Mouse (Mus musculus): ENCODE measurements around the gene Pde8b.

Pde8b gene

DNA sequence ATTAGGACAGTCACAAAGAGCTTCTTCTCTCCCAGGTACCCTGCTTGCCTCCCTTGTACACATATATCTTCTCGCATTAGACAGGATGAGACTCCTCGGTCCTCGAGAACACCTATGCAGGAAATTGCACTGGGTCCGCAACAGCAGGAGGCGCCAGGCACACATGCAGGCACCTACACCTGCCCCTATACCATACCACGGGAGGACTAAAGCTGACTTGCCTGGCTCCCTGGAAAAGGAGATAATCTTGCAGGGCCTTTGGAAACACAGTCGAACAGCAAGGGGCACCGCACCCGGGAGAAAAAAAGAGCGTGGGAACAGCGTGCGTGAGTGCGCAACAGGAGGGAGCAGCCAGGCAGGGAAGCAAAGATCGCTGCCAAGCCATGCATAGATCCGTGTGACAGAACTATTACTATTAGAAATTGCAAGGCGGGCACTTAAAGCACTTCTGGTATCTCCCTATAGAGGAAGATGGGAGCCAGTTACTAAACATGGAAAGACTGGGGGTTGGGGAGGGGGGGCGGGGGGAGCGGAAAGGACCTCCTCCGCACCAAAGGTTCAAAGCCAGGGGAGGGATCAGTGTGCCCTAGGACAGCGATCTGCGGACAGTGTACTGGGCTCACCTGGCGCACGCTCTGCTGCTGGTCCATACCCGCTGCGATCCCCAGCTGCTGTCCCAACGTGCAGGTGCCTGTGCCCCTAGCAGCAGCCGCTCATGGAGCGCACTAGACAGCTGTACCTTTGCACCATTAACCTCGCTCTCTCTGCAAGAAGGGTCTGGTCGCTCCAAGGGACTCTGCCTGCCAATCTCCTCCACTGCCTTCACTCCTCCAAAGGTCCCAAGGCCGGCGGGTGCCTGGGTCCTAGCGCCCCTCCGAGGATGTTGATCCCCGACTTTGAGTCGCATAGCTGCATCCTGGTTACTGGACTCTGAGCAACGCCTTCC lies at the start of gene Pde8b:
Gene Pde8b (minus strand): TSS at position 826 of the 946 bp plus-strand sequence.
- DNase-seq (ENCODE audit: low spot score): peak; percentile 44

DNA sequence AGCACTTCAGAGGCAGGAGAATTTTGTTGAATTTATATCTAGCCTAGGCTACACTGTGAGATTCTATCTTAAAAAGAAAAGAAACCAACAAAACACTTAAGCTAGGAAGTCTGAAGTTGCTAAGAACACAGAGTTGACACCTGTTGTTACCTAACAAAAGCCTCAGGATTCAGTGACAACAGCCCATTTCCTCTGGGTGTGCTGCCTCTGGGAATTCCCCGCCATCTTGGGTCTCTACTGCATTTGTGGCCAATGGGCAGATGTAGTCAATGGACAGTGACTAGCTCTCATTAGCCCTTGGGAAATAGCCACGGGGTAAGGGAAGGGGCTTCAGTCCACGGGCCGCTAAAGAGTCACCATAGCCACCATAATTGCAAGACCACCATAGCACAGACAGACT lies 41.8 kb upstream of the Pde8b start:
- DNase-seq (ENCODE audit: low spot score): no peak

DNA sequence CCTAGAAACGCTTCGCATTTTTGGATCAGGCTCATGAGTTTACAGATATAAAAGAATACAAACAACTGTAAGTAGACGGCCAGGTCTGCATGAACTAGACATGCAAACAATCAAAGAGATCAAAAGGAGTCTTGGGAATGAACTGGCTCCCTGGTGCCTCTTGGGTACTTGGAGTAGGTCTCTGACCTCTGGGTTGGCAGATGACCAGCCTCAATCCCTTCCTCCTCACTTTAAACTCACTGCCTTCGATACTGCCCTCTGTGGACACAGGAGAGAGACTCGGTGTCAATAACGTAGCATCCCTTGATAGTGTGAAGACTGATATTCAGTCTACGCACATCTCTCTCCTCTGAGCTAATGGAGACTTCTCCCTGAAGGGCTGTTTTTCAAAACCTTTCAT lies 37.9 kb upstream of the Pde8b start:
- no peak for DNase-seq (ENCODE audit: low spot score)

DNA sequence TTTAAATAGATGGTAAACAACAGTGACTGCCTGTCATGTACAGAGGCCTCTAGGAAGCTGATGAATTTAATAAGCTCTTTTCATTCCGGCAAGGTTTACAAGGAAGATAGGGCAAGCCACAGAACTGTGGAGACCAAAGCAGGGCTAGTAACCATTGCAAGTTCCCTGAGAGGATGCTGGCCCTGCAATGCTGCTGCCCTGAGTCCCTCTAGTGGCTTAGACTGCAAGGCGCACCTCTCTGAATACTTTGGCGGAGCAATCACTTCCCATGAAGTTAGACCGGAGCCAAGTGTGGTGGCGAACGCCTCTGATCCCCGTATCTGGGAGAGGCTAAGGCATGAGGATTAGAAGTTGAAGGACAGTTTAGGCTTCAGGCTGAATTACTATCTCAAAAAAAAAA lies 36.9 kb upstream of the Pde8b start:
- peak; percentile 48 for DNase-seq (ENCODE audit: low spot score)

DNA sequence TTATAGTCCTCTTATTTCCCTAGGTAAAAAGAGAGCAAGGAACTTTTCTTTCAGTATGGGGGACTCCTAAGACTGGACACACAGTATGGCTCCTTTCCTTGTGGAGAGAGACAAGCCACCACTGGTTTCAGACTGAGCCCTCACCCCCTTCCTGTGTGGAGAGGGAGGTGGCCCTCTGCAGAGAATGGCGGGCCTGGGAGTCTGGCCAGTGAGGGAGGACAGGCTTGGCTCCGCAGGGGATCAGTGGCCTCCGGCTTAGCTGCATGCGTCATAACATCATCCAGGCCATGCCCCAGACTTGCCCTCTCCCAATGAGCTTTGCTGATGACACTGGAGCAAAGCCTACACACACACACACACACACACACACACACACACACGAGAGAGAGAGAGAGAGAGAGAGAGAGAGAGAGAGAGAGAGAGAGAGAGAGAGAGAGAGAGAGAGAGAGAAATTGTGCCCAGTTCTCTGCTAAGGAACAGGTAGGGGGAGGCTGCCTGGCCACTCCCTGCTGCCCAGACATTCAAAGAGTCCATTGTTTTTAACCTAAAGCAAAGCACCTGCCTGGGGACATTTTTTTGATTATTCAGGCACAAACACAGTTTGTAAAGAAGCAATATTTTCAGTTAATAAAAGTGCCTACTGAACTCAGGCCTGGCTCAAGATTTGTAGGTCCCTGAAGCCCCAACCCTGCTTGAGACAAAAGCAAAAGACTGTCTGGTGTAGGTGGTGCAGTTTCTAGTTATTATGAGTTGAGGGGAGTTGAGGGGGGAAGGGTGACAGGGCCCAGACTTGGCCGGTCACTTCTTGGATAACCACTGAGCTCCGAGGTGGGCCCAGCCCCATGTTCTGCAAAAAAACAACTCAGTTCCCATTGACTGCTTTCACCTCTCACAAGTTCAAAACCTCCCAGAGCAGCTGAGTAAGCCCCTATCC lies 31.9 kb upstream of the Pde8b start:
- DNase-seq (ENCODE audit: low spot score): no peak

DNA sequence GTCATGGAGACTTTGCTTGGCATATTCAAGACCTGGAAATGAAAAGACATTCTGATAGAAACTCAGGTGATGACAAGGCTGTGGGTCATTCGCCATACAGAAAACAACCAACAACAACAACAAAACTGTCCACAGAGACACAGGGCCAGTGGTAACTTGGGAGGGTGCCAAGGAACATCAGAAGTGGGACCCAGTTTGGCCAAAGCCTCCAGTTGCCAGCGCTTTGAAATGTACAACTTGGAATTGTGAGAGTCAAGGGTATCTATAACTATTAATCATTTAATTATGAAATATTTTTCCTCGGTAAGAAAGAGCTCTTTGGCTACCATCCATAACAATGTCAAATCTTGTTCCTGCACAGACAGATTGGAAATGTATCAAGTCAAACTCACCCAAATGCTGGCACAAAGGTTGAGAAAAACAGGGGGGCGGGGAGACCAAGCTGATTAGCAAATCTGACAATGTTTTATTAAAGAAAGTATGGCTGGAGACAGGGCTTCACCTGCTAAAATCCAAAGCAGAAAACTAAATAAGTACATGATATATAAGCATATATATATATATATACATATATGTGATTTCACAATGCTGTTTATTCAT lies 28.4 kb upstream of the Pde8b start:
- no peak for DNase-seq (ENCODE audit: low spot score)

DNA sequence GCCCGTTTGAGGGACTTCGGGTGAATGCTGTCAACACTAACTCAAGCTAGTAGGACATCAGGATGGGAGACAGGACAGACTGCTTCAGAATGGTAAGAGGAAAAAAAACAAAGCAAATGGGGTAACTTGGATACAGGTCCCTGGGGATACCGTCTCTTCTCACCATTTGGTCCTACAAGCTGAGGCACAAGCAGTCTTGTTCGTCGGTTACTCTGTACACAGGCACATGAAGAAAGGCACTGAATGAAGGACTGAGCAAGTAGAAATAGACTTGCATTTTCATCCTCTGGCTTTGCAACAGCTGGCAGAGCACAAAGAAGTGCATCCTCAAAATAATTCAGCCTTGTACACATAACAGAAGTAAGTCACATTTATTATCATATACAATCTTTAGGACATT lies 14.6 kb upstream of the Pde8b start:
- no peak for DNase-seq (ENCODE audit: low spot score)

DNA sequence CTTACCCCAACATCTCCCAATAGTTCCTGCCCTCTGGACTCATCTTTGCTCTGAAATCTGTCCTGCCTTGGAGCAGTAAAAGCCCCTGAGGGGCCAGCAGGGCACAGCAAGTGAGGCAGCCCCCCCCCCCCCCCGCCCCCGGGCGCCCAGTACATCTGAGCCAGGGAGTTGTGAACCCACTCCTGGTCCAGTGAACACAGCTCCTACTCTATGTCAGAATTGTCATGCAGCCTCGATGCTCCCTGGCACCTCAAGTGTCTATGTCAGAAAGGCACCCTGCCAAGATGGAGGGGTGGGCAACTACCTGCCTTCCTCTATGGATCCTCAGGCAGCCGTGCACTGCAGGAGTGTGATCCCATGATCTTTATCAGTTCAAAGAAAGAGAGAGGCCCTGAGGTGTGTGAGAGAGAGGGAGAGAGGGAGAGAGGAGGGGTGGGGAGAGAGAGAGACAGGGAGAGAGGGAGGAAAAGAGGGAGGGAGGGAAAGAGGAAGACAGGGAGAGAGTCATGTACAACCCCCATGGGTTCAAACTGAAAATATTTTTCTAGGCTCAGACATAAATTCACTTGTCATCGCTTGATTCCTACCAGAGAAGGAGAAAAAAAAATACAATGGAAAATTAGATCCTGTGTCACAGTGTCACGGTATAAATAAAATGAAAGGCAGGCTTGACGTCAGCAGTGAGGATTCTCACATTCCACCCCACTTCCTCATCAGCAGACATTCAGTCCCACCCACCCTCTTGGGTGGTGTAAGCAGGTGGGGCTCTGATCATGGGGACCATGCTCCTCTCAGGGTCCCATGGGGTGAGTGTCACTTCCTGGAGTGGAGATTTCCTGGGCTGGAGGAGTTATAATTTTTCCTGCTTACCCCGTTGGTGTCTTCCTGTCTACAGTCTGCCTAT lies 11.0 kb upstream of the Pde8b start:
- DNase-seq (ENCODE audit: low spot score): no peak

DNA sequence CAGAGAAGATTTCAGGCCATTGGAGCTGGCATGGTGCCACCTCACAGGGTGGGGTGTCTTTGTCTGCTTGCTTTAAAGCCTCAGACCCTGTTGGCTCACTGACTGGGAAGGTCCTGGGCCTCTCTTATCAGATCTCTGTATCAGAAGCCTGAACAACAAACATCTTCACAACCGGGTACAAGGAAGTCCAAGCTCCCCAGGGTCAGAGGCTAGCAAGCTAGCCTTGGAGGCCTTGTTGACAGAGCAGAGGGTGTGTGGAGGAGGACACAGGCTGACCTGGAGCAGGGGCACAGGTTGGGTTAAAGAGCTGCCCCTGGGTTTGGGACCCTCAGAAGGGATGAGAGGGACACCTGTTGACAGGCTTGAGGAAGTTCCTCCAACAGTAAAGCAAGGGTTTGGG lies 10.3 kb upstream of the Pde8b start:
- DNase-seq (ENCODE audit: low spot score): no peak

DNA sequence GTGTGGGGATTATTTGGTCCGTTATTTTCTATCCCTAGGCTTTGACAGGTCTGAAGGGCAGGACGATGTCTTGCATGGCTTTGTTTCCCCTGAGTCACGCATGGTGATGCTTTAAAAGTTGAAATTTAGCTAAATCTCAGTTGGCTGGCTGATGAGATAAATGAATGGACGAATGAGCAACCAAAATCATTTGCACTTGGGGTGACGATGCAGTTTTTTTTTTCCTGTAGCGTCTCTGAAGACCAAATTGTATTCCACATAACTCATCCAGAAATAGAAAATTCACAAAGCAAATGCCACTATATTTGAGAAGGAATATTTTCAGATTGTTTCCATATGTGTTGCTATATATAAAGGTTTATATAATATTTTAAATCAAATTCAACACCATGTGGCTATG lies 6.9 kb upstream of the Pde8b start:
- DNase-seq (ENCODE audit: low spot score): no peak

DNA sequence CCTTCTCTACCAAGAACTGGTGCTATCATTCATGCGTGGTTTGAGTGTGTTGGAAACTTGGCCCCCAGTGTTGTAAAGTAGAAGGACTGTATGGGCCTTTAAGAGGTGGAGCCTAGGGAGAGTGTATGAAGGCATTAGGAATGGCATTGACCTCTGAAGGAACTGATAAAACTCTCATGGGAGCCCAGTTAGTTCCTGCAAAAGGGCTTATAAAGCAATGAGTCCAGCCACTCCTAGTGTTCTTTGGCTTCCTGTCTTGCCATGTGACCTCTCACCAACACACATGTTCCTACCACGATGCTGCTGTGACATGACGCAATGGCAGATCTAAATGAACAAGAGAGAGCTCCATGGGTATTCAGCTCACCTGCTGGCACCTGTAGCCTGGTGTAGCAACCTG lies 4.9 kb upstream of the Pde8b start:
- DNase-seq (ENCODE audit: low spot score): no peak

DNA sequence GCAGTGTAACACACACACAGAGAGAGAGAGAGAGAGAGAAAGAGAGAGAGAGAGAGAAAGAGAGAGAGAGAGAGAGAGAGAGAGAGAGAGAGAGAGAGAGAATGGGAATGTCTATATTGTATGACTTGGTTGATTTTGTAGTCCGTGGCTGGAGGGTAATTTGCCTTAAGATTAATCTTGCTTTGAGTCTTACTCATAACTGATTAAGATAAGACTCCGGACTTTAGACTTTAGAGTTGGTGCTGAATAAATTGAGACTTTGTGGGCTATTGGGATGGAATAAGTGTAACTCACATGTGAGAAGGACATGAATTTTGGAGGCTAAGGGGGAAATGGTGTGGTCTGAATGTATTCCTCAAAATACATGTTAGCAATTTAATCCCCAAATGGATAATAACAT lies 7.1 kb downstream of the Pde8b start:
- DNase-seq (ENCODE audit: low spot score): no peak

DNA sequence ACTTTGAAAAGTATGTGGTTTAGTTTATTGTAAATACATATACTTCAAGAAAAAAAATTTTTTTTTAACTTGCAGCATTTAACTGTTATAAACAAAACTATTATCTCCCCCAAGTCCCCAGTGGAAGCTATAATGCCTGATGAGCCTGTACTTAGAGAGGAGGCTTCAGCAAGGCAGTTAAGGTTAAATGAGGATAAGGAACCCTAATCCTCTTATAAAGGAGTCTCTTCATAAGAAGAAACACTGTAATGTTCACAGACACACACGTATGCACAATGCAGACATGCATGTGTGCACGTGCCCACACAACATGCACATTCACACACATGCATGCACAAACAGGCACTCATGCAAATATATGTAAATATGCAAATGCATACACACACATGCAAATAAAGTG lies 12.6 kb downstream of the Pde8b start:
- no peak for DNase-seq (ENCODE audit: low spot score)

DNA sequence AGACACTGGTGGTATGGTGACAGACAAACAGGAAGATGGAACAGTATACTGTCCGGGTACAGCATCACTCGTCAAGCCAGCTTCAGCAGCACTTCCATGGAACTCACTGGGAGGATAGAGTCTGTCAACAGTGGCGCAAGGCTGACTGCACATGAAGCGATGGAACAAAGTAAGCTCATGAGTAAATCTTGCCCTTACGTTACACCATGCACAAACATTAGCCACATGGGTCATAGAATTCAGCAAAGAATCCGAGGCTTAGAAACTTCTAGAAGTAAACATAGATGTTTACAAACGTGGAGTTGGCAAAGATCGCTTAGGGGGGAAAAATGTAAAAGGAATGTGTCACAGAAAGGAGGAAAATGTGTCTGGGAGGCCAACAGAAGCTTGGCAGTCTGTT lies 14.9 kb downstream of the Pde8b start:
- no peak for DNase-seq (ENCODE audit: low spot score)

DNA sequence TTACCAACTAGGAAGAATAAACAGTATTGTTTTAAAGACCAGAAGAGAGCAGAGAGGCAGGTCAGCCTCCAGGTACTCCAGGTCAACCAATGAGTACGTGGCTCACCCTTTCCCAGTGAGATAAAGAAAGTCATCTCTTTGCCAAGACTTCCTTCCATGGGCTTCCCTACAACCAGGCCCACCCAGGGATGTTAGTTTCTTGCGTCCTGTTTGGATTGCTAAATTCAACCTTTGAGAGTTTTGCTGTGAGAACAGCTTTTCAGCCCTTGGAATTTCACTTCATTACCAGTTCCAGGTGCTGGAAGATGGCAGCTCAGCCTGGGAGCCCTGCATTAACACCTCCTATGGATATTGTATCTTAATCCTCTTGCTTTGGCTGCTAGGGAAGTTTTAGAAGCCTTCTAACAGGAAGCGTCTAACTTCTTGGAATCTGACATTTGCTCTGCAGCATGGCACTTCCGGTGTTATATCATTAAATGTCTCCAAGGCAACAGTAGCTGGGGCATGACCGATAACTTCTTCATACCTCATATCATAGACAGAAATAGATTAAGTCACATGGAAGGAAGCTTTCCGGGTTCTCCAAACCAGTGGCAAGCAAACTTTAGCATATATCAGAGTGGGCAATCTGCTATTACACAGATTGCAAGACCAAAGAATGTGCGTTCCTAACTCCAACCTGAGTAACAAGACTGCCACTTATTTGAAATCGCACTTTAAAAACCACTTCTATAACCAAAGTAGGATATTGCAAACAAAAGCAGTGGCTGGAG lies 18.6 kb downstream of the Pde8b start:
- no peak for DNase-seq (ENCODE audit: low spot score)

DNA sequence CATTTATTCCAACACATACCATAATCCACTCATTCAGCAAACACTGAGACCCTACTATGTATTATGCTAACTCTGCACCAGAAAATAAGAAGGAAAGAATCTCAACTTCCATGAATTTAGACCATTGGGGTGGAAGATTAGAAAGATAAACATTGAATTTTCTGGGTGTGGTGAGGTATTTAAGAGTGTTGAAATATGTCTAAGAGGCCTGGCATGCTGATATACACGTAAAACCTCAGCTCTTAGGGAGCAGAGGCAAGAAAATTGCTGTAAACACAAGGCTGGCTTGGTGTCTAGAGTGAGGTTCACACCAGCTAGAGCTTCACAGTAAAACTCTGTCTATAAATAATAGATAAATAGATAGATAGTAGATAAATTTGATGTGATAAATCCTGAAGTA lies 19.8 kb downstream of the Pde8b start:
- DNase-seq (ENCODE audit: low spot score): no peak

DNA sequence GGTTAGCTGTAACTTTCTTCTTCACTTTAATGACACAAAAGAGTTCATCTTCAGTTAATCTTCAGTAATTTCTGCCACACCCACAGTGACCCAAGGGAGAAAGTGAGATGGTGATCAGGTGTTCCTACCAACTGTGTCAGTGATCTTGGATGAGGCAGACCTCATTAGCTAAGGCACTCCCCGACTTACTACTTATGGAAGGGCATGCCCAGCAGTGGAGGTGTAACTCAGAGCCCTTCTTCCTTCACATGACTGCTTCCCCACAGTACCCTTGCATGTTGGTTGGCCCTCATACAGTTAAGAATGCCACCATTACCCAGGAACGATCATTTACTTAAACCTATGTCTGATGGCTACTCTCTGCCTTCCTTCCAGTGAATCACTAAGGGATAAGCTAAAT lies 25.6 kb downstream of the Pde8b start:
- DNase-seq (ENCODE audit: low spot score): no peak

DNA sequence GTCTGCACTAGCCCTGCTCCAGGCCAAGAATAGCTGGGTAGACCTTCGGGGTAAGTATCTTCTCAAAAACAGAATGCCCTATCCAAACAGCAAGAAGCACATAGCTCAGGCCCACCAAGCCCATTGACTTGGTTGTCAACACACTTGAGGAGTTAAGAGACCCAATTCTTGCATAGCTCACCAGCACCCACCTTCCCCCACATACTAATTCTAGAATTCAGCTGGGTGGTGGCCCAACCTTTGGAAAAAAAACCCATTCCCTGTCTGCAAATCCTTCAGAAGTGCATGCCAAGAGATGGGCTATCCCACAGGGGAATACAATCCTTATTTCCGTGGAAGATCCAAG lies 26.7 kb downstream of the Pde8b start:
- DNase-seq (ENCODE audit: low spot score): no peak

DNA sequence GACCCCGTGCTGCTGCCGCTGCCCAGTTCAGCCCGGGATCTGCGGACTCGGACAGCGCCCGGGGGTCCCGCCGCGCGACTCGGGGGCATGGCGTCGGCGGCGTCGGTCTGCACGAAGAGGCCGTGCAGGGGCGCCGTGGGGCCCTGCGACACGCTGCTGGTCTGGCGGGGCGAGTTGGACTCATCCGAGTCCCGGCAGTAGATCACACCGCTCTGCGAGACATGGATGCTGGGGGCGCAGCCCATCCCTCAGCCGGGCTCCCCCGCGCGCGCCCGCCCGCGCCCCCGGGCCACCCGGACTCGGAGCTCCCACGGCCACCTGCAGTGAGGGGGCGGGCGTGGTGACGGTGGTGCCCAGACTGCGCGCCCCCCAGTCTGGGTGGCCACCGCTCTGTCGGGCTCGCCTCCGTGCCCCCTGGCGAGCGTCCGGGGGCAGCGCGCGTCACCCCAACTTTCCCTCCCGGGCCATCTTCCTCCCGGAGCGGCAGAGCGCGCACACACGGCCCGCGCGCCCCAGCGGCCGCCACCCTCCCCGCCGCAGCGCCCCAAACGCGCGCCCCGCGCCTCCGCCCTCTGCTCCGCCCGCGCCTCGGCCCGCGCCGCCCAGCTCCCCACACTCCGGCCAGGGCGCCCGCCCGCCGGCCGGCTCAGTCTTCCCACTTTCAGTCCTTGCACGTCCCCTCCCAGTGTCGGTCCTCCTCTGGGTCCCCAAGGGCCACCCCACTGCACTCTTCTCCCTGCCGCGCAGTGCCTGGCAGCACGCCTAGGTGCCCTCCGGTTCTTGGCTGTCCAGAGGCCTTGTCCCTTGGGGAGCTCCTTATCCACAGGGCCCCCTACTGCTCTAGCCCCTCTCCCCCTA lies 27.3 kb downstream of the Pde8b start:
- peak; percentile 20 for DNase-seq (ENCODE audit: low spot score)

Data from testis, postnatal 14 days (tissue).